19 mouse cellular contexts compared by ENCODE assay signal in the genomic region with DNA sequence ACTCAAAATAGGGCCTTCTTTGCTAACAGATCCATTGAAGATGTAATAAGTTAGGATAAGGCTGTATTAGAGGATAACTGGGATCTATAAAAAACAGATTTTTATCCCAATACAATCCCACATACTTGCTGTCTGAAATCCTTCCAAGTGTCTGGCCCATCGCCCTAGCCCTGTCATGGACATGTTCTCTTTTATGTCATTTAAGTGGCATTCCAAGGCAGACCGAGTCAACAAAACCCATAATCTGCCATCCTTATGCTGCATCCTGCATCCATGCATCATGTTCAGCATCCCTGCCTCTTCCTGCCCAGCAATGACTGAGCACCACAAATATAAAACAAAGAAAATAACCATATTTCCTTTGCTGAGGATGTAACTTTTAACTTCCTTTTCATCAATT.
DNase-seq lines count a peak whose midpoint lies in the region; ATAC-seq and TF ChIP-seq lines count a peak whose summit lies in the region.
"Had no signal": no experiment of that assay in that cellular context is flagged by ENCODE, and none has a peak within 500 bp of the region (broad histone marks: within the 10 kb centered on the region; RNA-seq: fewer than 3 reads in every experiment).

No protein-coding gene starts in this region.

- H3K4me1 ChIP-seq in forebrain, embryonic 14.5 days (ENCODE audit: control insufficient read depth, insufficient read depth, low read length) = no peaks in the 10 kb centered on the region
- H3K4me1 ChIP-seq in forebrain, embryonic 10.5 days = peaks cover 4% of the 10 kb centered on the region; the same call in 1 of the 2 replicates
- H3K4me1 ChIP-seq in forebrain, postnatal 0 days (ENCODE audit: insufficient read depth) = no peaks in the 10 kb centered on the region
- H3K4me1 ChIP-seq in forebrain, embryonic 13.5 days = peaks cover 6% of the 10 kb centered on the region; the same call in 1 of the 2 replicates
- H3K4me1 ChIP-seq: heart, embryonic 12.5 days; heart, embryonic 15.5 days; hindbrain, embryonic 10.5 days had no signal

- no peak overlapping the region for H3K27ac ChIP-seq in forebrain, embryonic 14.5 days (ENCODE audit: low read depth, low read length)
- no peak overlapping the region for H3K27ac ChIP-seq in forebrain, embryonic 10.5 days
- no peak overlapping the region for H3K27ac ChIP-seq in forebrain, postnatal 0 days (ENCODE audit: low read depth, low read length)
- H3K27ac ChIP-seq in forebrain, embryonic 13.5 days = no peak overlapping the region
- H3K27ac ChIP-seq: heart, embryonic 15.5 days; hindbrain, embryonic 10.5 days; hindbrain, embryonic 14.5 days had no signal

- H3K36me3 ChIP-seq in forebrain, embryonic 14.5 days (ENCODE audit: control insufficient read depth, insufficient read depth, low read length) = no peaks in the 10 kb centered on the region
- H3K36me3 ChIP-seq in forebrain, embryonic 10.5 days (replicated peaks) = no peaks in the 10 kb centered on the region
- no peaks in the 10 kb centered on the region for H3K36me3 ChIP-seq in forebrain, postnatal 0 days (ENCODE audit: insufficient read depth)
- H3K36me3 ChIP-seq in forebrain, embryonic 13.5 days (ENCODE audit: poor library complexity, severe bottlenecking) = no peaks in the 10 kb centered on the region
- H3K36me3 ChIP-seq: heart, embryonic 12.5 days; heart, embryonic 15.5 days; hindbrain, embryonic 10.5 days had no signal

- H3K27me3 ChIP-seq in forebrain, embryonic 14.5 days (replicated peaks; ENCODE audit: control insufficient read depth, insufficient read depth, low read length) = no peaks in the 10 kb centered on the region
- no peaks in the 10 kb centered on the region for H3K27me3 ChIP-seq in forebrain, embryonic 10.5 days (ENCODE audit: poor library complexity, severe bottlenecking)
- no peaks in the 10 kb centered on the region for H3K27me3 ChIP-seq in forebrain, postnatal 0 days (ENCODE audit: insufficient read depth, low read length)
- no peaks in the 10 kb centered on the region for H3K27me3 ChIP-seq in forebrain, embryonic 13.5 days
- H3K27me3 ChIP-seq: heart, embryonic 12.5 days; heart, embryonic 15.5 days had no signal

- no peak for TF ChIP-seq CTCF in forebrain, postnatal 0 days (IDR thresholded peaks at IDR 0.05; ENCODE audit: low read depth)

- H3K9ac ChIP-seq in forebrain, embryonic 14.5 days (ENCODE audit: low read length) = no peak overlapping the region
- H3K9ac ChIP-seq in forebrain, postnatal 0 days = no peak overlapping the region
- no peak overlapping the region for H3K9ac ChIP-seq in forebrain, embryonic 13.5 days
- H3K9ac ChIP-seq: heart, embryonic 12.5 days; heart, embryonic 15.5 days; hindbrain, embryonic 14.5 days had no signal

- peak; percentile 32; the same call in 1 of the 2 replicates for ATAC-seq in forebrain, embryonic 14.5 days
- ATAC-seq in forebrain, postnatal 0 days = peak; percentile 77
- ATAC-seq in forebrain, embryonic 13.5 days = no peak
- ATAC-seq: CD4-positive, CD25-positive, alpha-beta regulatory T cell, adult 4 months; intestine, postnatal 0 days had no signal

- no peak overlapping the region for H3K4me2 ChIP-seq in forebrain, embryonic 14.5 days (ENCODE audit: low read length)
- H3K4me2 ChIP-seq in forebrain, postnatal 0 days (ENCODE audit: low read depth) = no peak overlapping the region
- H3K4me2 ChIP-seq in forebrain, embryonic 13.5 days = no peak overlapping the region
- H3K4me2 ChIP-seq: heart, embryonic 12.5 days; heart, embryonic 15.5 days; hindbrain, embryonic 14.5 days had no signal

- intact Hi-C loops in left cerebral cortex, postnatal 4 days (cut with DNase I) = no loop called here
- intact Hi-C loops in left cerebral cortex, postnatal 36 days (cut with DNase I) = no loop called here

- no peaks in the 10 kb centered on the region for H3K9me3 ChIP-seq in forebrain, embryonic 14.5 days (replicated peaks; ENCODE audit: control insufficient read depth, low read length)
- no peaks in the 10 kb centered on the region for H3K9me3 ChIP-seq in forebrain, embryonic 10.5 days
- H3K9me3 ChIP-seq in forebrain, postnatal 0 days (ENCODE audit: low read length) = no peaks in the 10 kb centered on the region
- H3K9me3 ChIP-seq in forebrain, embryonic 13.5 days (replicated peaks) = no peaks in the 10 kb centered on the region
- H3K9me3 ChIP-seq: heart, embryonic 12.5 days; heart, embryonic 15.5 days; hindbrain, embryonic 10.5 days had no signal

- whole genome bisulfite sequencing in forebrain, embryonic 14.5 days = 75% methylated on average over 2 of the region's 2 CpGs
- WGBS in forebrain, embryonic 10.5 days = 83% methylated on average over 2 of the region's 2 CpGs
- 47% methylated on average over 2 of the region's 2 CpGs for WGBS in forebrain, postnatal 0 days
- WGBS in forebrain, embryonic 13.5 days = 75% methylated on average over 2 of the region's 2 CpGs

- no peak overlapping the region for H3K4me3 ChIP-seq in forebrain, embryonic 14.5 days (ENCODE audit: low read depth, low read length)
- H3K4me3 ChIP-seq in forebrain, embryonic 10.5 days = no peak overlapping the region
- no peak overlapping the region for H3K4me3 ChIP-seq in forebrain, postnatal 0 days (ENCODE audit: low read depth, low read length)
- no peak overlapping the region for H3K4me3 ChIP-seq in forebrain, embryonic 13.5 days
- H3K4me3 ChIP-seq: heart, embryonic 12.5 days; heart, embryonic 15.5 days; hindbrain, embryonic 10.5 days had no signal

- peak; percentile 24 for DNase-seq in forebrain, embryonic 14.5 days (ENCODE audit: low spot score)
- no peak for DNase-seq in forebrain, embryonic 10.5 days (ENCODE audit: extremely low spot score, low spot score)
- peak; percentile 29 for DNase-seq in forebrain, postnatal 0 days
- DNase-seq in left cerebral cortex, postnatal 4 days = peak; percentile 22
- no peak for DNase-seq in left cerebral cortex, postnatal 36 days (ENCODE audit: low spot score in 2 of 2)
- DNase-seq in right cerebral cortex, postnatal 25 days = no peak
- DNase-seq: adrenal gland, adult 2 months; adrenal gland, postnatal 14 days; gastrocnemius, postnatal 25 days; heart, adult 18-20 months; heart, postnatal 10 days; heart, postnatal 36 days had no signal

Comparison
In these comparisons a context has a peak if more than half of its experiments do, and no peak if none do; other contexts are left out.
1. DNase-seq: peak in forebrain, embryonic 14.5 days (single experiment), forebrain, postnatal 0 days (single experiment) and left cerebral cortex, postnatal 4 days (single experiment); none in forebrain, embryonic 10.5 days (single experiment), left cerebral cortex, postnatal 36 days (0 of 2) and right cerebral cortex, postnatal 25 days (single experiment).